Mouse (Mus musculus): ENCODE results near the gene Wars. TPM values are rescaled to one million over a fixed set of nuclear protein-coding genes. Genes with fewer than 3 reads are reported as not detected.

The Wars gene
- polyA plus RNA-seq, 1 experiment from 2014 or later, result 142 TPM

DNA sequence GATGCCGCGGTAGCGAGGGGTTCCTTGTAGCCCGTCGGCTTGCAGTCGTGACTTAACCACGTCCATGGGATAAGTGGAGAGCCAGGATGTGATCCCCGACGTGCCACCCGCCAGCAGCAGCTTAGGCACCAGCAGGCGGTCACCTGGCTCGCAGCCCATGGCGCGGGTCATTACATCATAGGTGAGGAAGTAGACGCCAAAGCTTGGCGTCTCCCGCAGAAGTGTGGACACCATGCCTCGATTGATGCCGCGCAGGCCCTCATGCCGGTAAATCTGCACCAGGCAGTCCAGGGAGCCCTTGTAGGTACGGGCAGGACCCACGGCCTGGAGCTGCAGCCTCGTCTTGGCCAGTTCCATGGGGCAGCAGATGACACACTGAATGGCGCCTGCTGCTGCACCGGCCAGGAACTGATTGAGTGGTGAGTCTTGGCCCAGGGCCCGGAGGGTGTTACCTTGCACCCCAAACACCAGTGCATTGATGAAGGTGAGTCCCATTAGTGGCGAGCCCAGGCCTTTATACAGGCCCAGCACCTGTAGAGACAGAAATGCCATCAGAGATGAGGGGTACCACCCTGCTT lies 66.9 kb downstream of the Wars start:
- Histone ChIP-seq H3K27ac (no peak overlapping the region), H3K4me3 (no peak overlapping the region), H3K9me3 (no peaks in the 10 kb centered on the region), H3K27me3 (ENCODE audit: insufficient read depth, poor library complexity, severe bottlenecking) (no peaks in the 10 kb centered on the region), H3K36me3 (peaks cover 47% of the 10 kb centered on the region), H3K4me1 (replicated peaks) (peaks cover 11% of the 10 kb centered on the region; the same call in 1 of the 2 replicates)
- no peak for DNase-seq (ENCODE audit: low spot score)
- WGBS, result 97% methylated on average over 28 of the region's 28 CpGs

GRCm38 (mm10) chr12:108826282-108826957 lies 67.6 kb downstream of the Wars start:
- no peak overlapping the region for H3K27ac ChIP-seq
- H3K36me3 ChIP-seq, result peaks cover 42% of the 10 kb centered on the region
- H3K27me3 ChIP-seq (ENCODE audit: insufficient read depth, poor library complexity, severe bottlenecking), result no peaks in the 10 kb centered on the region
- H3K9me3 ChIP-seq, result no peaks in the 10 kb centered on the region
- 0 out of 2 replicates have a peak, but pooled peaks cover 6% of the 10 kb centered on the region for H3K4me1 ChIP-seq (replicated peaks)
- no peak for DNase-seq (ENCODE audit: low spot score)
- no peak overlapping the region for H3K4me3 ChIP-seq
- WGBS, result 92% methylated on average over 19 of the region's 19 CpGs

- no peak overlapping the region for H3K4me3 ChIP-seq
- 0 out of 2 replicates have a peak, but pooled peaks cover 6% of the 10 kb centered on the region for H3K4me1 ChIP-seq (replicated peaks)
- no peaks in the 10 kb centered on the region for H3K9me3 ChIP-seq
- H3K36me3 ChIP-seq, result peaks cover 42% of the 10 kb centered on the region
- DNase-seq (ENCODE audit: low spot score), result no peak
- no peak overlapping the region for H3K27ac ChIP-seq
- H3K27me3 ChIP-seq (ENCODE audit: insufficient read depth, poor library complexity, severe bottlenecking), result no peaks in the 10 kb centered on the region
- 94% methylated on average over 13 of the region's 13 CpGs for WGBS
These were observed 68.3 kb downstream of the Wars start for GRCm38 (mm10) chr12:108825561-108826224.

DNA sequence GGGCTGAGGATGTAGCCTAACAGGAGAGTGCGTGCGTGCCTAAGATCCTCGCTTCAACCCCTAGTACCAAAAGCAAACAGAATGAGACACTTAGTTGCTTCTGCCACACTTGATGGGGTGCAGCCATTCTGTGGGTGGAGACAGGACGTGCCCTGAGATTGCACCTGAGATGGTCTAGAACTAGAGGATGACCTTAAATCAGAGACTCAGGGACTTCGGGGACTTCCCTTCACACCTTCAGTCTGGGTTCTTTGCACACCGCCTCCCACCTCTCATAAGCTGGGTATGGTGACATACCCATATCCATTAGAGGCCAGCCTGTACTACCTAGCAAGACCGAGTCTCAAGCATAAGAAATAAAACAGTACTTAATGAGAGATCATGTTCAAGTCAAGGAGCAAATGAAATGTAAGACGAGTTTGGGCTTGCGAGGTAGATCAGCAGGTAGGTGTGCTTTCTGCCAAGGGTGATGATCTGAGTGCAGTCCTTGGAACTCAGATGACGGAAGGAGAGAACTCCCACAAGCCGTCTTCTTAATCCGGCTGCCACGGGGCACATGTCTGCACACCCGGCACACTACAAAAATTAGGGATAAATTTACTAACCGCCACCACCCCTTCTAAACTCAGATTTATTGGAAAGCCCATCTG lies 69.6 kb downstream of the Wars start:
- DNase-seq (ENCODE audit: low spot score), result no peak
- H3K27me3 ChIP-seq (ENCODE audit: insufficient read depth, poor library complexity, severe bottlenecking), result no peaks in the 10 kb centered on the region
- WGBS, result 92% methylated on average over 15 of the region's 15 CpGs
- H3K9me3 ChIP-seq, result no peaks in the 10 kb centered on the region
- peaks cover 41% of the 10 kb centered on the region for H3K36me3 ChIP-seq
- 0 out of 2 replicates have a peak, but pooled peaks cover 6% of the 10 kb centered on the region for H3K4me1 ChIP-seq (replicated peaks)
- H3K4me3 ChIP-seq, result no peak overlapping the region
- no peak overlapping the region for H3K27ac ChIP-seq

DNA sequence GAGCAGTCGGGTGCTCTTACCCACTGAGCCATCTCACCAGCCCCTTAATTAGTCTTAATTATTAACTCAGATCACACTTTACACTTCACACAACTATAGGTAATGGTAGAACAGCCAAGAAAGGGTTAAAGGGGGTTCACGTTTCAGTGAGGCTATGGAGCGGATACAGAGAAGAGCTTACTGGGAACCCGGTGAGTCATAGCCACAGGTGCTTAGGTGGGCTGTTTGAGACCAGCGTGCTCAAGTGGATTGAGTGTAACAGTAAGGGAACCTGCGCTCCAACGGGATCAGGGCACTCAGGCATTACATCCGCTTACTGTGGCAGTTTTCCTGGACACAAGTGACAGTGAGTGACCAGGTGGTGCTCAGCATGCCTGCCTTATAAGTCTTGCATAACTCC lies 70.9 kb downstream of the Wars start:
- Histone ChIP-seq H3K36me3 (peaks cover 46% of the 10 kb centered on the region), H3K27ac (no peak overlapping the region), H3K27me3 (ENCODE audit: insufficient read depth, poor library complexity, severe bottlenecking) (no peaks in the 10 kb centered on the region), H3K9me3 (no peaks in the 10 kb centered on the region), H3K4me1 (replicated peaks) (0 out of 2 replicates have a peak, but pooled peaks cover 3% of the 10 kb centered on the region), H3K4me3 (no peak overlapping the region)
- DNase-seq (ENCODE audit: low spot score), result no peak
- 78% methylated on average over 8 of the region's 8 CpGs for WGBS

DNA sequence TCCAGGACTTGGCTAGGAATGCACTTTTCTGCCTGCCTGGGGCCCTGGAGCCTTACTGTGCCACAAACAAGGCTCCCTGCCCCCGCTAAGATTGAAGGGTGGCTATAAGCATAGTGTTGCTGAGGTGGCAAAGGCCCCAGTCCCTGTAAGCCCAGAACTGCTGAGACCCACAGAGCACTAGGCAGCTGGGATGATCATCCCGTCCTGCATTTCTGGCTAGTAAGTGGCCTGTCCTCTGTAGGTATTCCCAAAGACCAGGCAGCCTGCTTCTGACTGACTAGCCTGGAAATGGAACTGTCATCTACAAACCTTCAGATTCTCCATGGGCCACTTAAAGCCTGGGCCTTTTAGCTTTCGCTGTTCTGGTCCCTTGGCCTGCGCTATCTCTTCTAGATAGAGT lies 73.5 kb downstream of the Wars start:
- Histone ChIP-seq H3K36me3 (peaks cover 43% of the 10 kb centered on the region), H3K27me3 (ENCODE audit: insufficient read depth, poor library complexity, severe bottlenecking) (no peaks in the 10 kb centered on the region), H3K4me3 (no peak overlapping the region), H3K4me1 (replicated peaks) (0 out of 2 replicates have a peak, but pooled peaks cover 3% of the 10 kb centered on the region), H3K27ac (no peak overlapping the region), H3K9me3 (no peaks in the 10 kb centered on the region)
- 91% methylated on average over 4 of the region's 4 CpGs for WGBS
- no peak for DNase-seq (ENCODE audit: low spot score)

- H3K4me1 ChIP-seq (replicated peaks), result 0 out of 2 replicates have a peak, but pooled peaks cover 3% of the 10 kb centered on the region
- DNase-seq (ENCODE audit: low spot score), result no peak
- H3K9me3 ChIP-seq, result no peaks in the 10 kb centered on the region
- H3K4me3 ChIP-seq, result no peak overlapping the region
- peaks cover 69% of the 10 kb centered on the region for H3K36me3 ChIP-seq
- WGBS, result 89% methylated on average over 11 of the region's 11 CpGs
- no peak overlapping the region for H3K27ac ChIP-seq
- H3K27me3 ChIP-seq (ENCODE audit: insufficient read depth, poor library complexity, severe bottlenecking), result no peaks in the 10 kb centered on the region
These were observed 77.4 kb downstream of the Wars start for GRCm38 (mm10) chr12:108816569-108816968.

DNA sequence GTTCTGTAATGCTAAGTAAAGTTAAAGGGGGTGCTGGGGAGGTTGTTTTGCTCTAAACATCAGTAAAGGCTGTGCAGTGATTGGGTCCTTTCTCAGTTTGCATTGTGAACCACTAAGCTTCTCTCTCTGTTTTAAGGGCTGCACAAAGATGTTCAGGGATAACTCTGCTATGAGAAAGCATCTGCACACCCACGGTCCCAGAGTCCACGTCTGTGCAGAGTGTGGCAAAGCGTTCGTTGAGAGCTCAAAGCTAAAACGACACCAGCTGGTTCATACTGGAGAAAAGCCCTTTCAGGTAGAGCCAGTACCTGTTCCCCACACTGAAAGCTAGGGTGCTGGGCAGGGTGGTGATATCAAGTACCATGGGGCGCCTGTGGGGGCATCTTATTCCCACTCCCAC lies 79.5 kb downstream of the Wars start:
- Histone ChIP-seq H3K27me3 (ENCODE audit: insufficient read depth, poor library complexity, severe bottlenecking) (no peaks in the 10 kb centered on the region), H3K9me3 (no peaks in the 10 kb centered on the region), H3K27ac (no peak overlapping the region), H3K4me1 (replicated peaks) (no peaks in the 10 kb centered on the region), H3K36me3 (peaks cover 73% of the 10 kb centered on the region), H3K4me3 (no peak overlapping the region)
- WGBS, result 94% methylated on average over 6 of the region's 6 CpGs
- DNase-seq (ENCODE audit: low spot score), result no peak

- H3K36me3 ChIP-seq, result peaks cover 73% of the 10 kb centered on the region
- H3K9me3 ChIP-seq, result no peaks in the 10 kb centered on the region
- no peak overlapping the region for H3K27ac ChIP-seq
- DNase-seq (ENCODE audit: low spot score), result no peak
- no peak overlapping the region for H3K4me3 ChIP-seq
- no peaks in the 10 kb centered on the region for H3K27me3 ChIP-seq (ENCODE audit: insufficient read depth, poor library complexity, severe bottlenecking)
- H3K4me1 ChIP-seq (replicated peaks), result no peaks in the 10 kb centered on the region
- WGBS, result 92% methylated on average over 6 of the region's 6 CpGs
These were observed 81.5 kb downstream of the Wars start for GRCm38 (mm10) chr12:108812463-108812862.

DNA sequence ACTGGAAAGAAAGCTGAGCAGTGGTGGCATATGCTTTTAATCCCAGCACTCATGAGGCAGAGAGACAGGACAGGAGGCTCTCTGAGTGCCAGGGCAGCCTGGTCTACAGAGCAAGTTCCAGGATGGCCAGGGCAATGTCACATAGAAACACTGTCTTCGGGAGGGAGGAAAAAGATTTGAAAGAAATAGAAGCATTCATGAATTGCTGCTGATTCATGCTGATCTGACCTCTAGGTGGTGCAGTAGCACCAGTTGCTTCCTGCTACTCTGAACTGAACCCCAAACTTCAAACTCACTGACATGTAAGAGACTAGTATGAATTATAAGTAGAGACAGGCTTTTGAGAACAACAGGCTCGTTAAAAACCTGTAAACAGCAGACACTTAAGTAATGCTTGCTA lies 82.8 kb downstream of the Wars start:
- Histone ChIP-seq H3K36me3 (peaks cover 73% of the 10 kb centered on the region), H3K27ac (no peak overlapping the region), H3K27me3 (ENCODE audit: insufficient read depth, poor library complexity, severe bottlenecking) (no peaks in the 10 kb centered on the region), H3K4me1 (replicated peaks) (no peaks in the 10 kb centered on the region), H3K9me3 (no peaks in the 10 kb centered on the region), H3K4me3 (no peak overlapping the region)
- no peak for DNase-seq (ENCODE audit: low spot score)
- 64% methylated on average over 2 of the region's 2 CpGs for WGBS

- 94% methylated on average over 7 of the region's 7 CpGs for WGBS
- Histone ChIP-seq H3K4me3 (no peak overlapping the region), H3K27ac (no peak overlapping the region), H3K27me3 (ENCODE audit: insufficient read depth, poor library complexity, severe bottlenecking) (no peaks in the 10 kb centered on the region), H3K4me1 (replicated peaks) (no peaks in the 10 kb centered on the region), H3K9me3 (no peaks in the 10 kb centered on the region), H3K36me3 (peaks cover 69% of the 10 kb centered on the region)
- no peak for DNase-seq (ENCODE audit: low spot score)
These were observed 83.7 kb downstream of the Wars start for GRCm38 (mm10) chr12:108810309-108810708.

Data from hindbrain, embryonic 10.5 days (tissue).